Mouse (Mus musculus): Measurements from ENCODE around the gene Olfr1225. TPM values are rescaled to one million over a fixed set of nuclear protein-coding genes. Genes with fewer than 3 reads are reported as not detected.
"Not testable (repeated sequence)": the region's sequence is repeated elsewhere in the genome, so short reads cannot be mapped to it uniquely, and the experiment has no call there.

The Olfr1225 gene
- not detected in 2 replicates for polyA plus RNA-seq (2015; fragmentation: Nextera tagmentation; extraction: Ambion mirVana)

- WGBS (ENCODE audit: insufficient replicate concordance) = 79% methylated on average over 1 of the region's 1 CpGs
- DNase-seq (no peak), ATAC-seq (no peak)
- Histone ChIP-seq H3K27me3 (ENCODE audit: insufficient read depth, low read length) (no peaks in the 10 kb centered on the region), H3K36me3 (replicated peaks; ENCODE audit: insufficient read depth, low read length) (no peaks in the 10 kb centered on the region), H3K27ac (ENCODE audit: low read depth) (no peak within 1 kb of the TSS), H3K4me2 (ENCODE audit: low read depth, low read length) (no peak within 1 kb of the TSS), H3K9me3 (ENCODE audit: low read length) (no peaks in the 10 kb centered on the region; the same call in 1 of the 2 replicates), H3K4me3 (ENCODE audit: low read depth, low read length) (no peak within 1 kb of the TSS), H3K9ac (replicated peaks) (no peak within 1 kb of the TSS), H3K4me1 (ENCODE audit: insufficient read depth) (no peaks in the 10 kb centered on the region)
- TF ChIP-seq EP300 (IDR thresholded peaks at IDR 0.05; ENCODE audit: low read depth) (no peak), CTCF (IDR thresholded peaks at IDR 0.05; ENCODE audit: low read depth) (no peak)
Observed at GRCm38 (mm10) chr2:89174569-89174968, at the start of gene Olfr1225. Olfr1225 (minus strand) TSS chr2:89174669.

- no peak within 1 kb of the TSS for H3K4me2 ChIP-seq (ENCODE audit: low read depth, low read length)
- TF ChIP-seq CTCF (IDR thresholded peaks at IDR 0.05; ENCODE audit: low read depth) (no peak), EP300 (IDR thresholded peaks at IDR 0.05; ENCODE audit: low read depth) (no peak)
- no peak within 1 kb of the TSS for H3K9ac ChIP-seq (replicated peaks)
- 55% methylated on average over 2 of the region's 2 CpGs for WGBS (ENCODE audit: insufficient replicate concordance)
- DNase-seq (no peak), ATAC-seq (no peak)
- no peaks in the 10 kb centered on the region for H3K36me3 ChIP-seq (replicated peaks; ENCODE audit: insufficient read depth, low read length)
- no peak within 1 kb of the TSS for H3K4me3 ChIP-seq (ENCODE audit: low read depth, low read length)
- H3K9me3 ChIP-seq (ENCODE audit: low read length) = no peaks in the 10 kb centered on the region; the same call in 1 of the 2 replicates
- no peak within 1 kb of the TSS for H3K27ac ChIP-seq (ENCODE audit: low read depth)
- no peaks in the 10 kb centered on the region for H3K27me3 ChIP-seq (ENCODE audit: insufficient read depth, low read length)
- no peaks in the 10 kb centered on the region for H3K4me1 ChIP-seq (ENCODE audit: insufficient read depth)
Observed at GRCm38 (mm10) chr2:89199948-89200347, 25.5 kb upstream of the Olfr1225 start, which contains the start of gene Olfr1226. Olfr1226 (minus strand) TSS chr2:89200048.

- Histone ChIP-seq H3K27me3 (ENCODE audit: insufficient read depth, low read length) (no peaks in the 10 kb centered on the region), H3K36me3 (replicated peaks; ENCODE audit: insufficient read depth, low read length) (no peaks in the 10 kb centered on the region), H3K4me2 (ENCODE audit: low read depth, low read length) (no peak overlapping the region), H3K4me1 (ENCODE audit: insufficient read depth) (no peaks in the 10 kb centered on the region), H3K27ac (ENCODE audit: low read depth) (no peak overlapping the region), H3K9ac (replicated peaks) (no peak overlapping the region), H3K4me3 (ENCODE audit: low read depth, low read length) (no peak overlapping the region), H3K9me3 (ENCODE audit: low read length) (no peaks in the 10 kb centered on the region; the same call in 1 of the 2 replicates)
- ATAC-seq (no peak), DNase-seq (no peak)
- no peak for TF ChIP-seq CTCF (IDR thresholded peaks at IDR 0.05; ENCODE audit: low read depth)
- TF ChIP-seq EP300 (IDR thresholded peaks at IDR 0.05; ENCODE audit: low read depth) = no peak
- WGBS (ENCODE audit: insufficient replicate concordance) = 39% methylated on average over 3 of the region's 3 CpGs
Observed at GRCm38 (mm10) chr2:89196325-89196982, 22.0 kb upstream of the Olfr1225 start.

GRCm38 (mm10) chr2:89164711-89165110 is 9.8 kb downstream of the Olfr1225 start:
- WGBS (ENCODE audit: insufficient replicate concordance) = 75% methylated on average over 4 of the region's 4 CpGs
- H3K27me3 ChIP-seq (ENCODE audit: insufficient read depth, low read length); H3K9me3 ChIP-seq (ENCODE audit: low read length); H3K9ac ChIP-seq (replicated peaks); H3K4me3 ChIP-seq (ENCODE audit: low read depth, low read length); H3K27ac ChIP-seq (ENCODE audit: low read depth); DNase-seq; H3K4me2 ChIP-seq (ENCODE audit: low read depth, low read length); H3K36me3 ChIP-seq (replicated peaks; ENCODE audit: insufficient read depth, low read length); H3K4me1 ChIP-seq (ENCODE audit: insufficient read depth); ATAC-seq: not testable (repeated sequence)

GRCm38 (mm10) chr2:89163991-89164390 is 10.5 kb downstream of the Olfr1225 start, which contains the start of gene Olfr1224-ps1:
Olfr1224-ps1 (minus strand) TSS chr2:89164091.
- H3K27me3 ChIP-seq (ENCODE audit: insufficient read depth, low read length); H3K36me3 ChIP-seq (replicated peaks; ENCODE audit: insufficient read depth, low read length); H3K9me3 ChIP-seq (ENCODE audit: low read length); H3K4me3 ChIP-seq (ENCODE audit: low read depth, low read length); ATAC-seq; H3K27ac ChIP-seq (ENCODE audit: low read depth); H3K9ac ChIP-seq (replicated peaks); H3K4me1 ChIP-seq (ENCODE audit: insufficient read depth); H3K4me2 ChIP-seq (ENCODE audit: low read depth, low read length); DNase-seq: not testable (repeated sequence)
- 84% methylated on average over 8 of the region's 8 CpGs for WGBS (ENCODE audit: insufficient replicate concordance)

- Histone ChIP-seq H3K9ac (replicated peaks) (no peak within 1 kb of the TSS), H3K27me3 (ENCODE audit: insufficient read depth, low read length) (no peaks in the 10 kb centered on the region), H3K4me3 (ENCODE audit: low read depth, low read length) (no peak within 1 kb of the TSS), H3K4me2 (ENCODE audit: low read depth, low read length) (no peak within 1 kb of the TSS), H3K27ac (ENCODE audit: low read depth) (no peak within 1 kb of the TSS), H3K9me3 (ENCODE audit: low read length) (no peaks in the 10 kb centered on the region), H3K4me1 (ENCODE audit: insufficient read depth) (no peaks in the 10 kb centered on the region), H3K36me3 (replicated peaks; ENCODE audit: insufficient read depth, low read length) (no peaks in the 10 kb centered on the region)
- WGBS (ENCODE audit: insufficient replicate concordance) = 49% methylated on average over 1 of the region's 1 CpGs
- no peak for ATAC-seq
- TF ChIP-seq CTCF (IDR thresholded peaks at IDR 0.05; ENCODE audit: low read depth) (no peak), EP300 (IDR thresholded peaks at IDR 0.05; ENCODE audit: low read depth) (no peak)
- no peak for DNase-seq
Observed at GRCm38 (mm10) chr2:89151460-89151859, 23.0 kb downstream of the Olfr1225 start, which contains the start of gene Olfr1223. Olfr1223 (minus strand) TSS chr2:89151560.
